Mouse (Mus musculus) heart, postnatal 14 days (tissue): ENCODE results near the gene Nes. TPM values are rescaled to one million over a fixed set of nuclear protein-coding genes. Genes with fewer than 3 reads are reported as not detected.
A peak's percentile ranks its signal among the peaks of the same experiment; 100 is the strongest.

Experiments
- DNase-seq, 2 experiments: peaks; one replicate each; pipeline ENCODE4 v3.0.0; 2021 to 2022
- intact Hi-C: fragments of 180-260 bp; cut with DNase I; formaldehyde crosslinking; loops from one replicate; pipeline ENCODE4 v1.15.1; 2025
- total RNA-seq, 2 experiments: library from RNA; stranded (reverse); gene quantifications; 2 replicates each; pipeline ENCODE4 v1.2.3; 2021

Gene Nes
- total RNA-seq, 2 experiments from 2014 or later, result 32.5 to 39.0 TPM

DNA sequence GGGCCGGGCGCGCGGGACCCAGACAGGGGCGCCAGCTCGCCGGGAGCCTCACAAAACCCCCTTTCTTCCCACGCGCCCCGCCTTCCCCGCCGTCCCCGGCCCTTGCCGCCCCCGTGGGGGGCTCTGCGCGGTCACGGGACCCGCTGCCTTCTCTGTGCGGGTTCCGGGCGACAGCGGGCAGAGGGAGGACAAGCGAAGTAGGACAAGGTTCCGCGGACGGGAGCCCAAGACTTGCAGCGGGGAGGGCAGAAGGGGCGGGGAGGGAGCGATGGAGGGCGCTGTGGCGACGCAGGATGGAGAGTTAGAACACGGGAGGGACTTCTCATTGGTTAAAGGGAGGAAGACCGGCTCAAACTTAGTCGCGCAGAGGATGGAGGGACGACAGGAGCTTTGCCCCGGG is 29.3 kb downstream of the Nes start, which contains the start of gene Bcan:
TSS of gene Bcan (minus strand) at position 50 of the 400 bp plus-strand sequence.
- intact Hi-C loops, result loop anchor here (10.0 kb wide), 1 partner anchor 195 kb away; no protein-coding TSS in a partner anchor
- no peak for DNase-seq

DNA sequence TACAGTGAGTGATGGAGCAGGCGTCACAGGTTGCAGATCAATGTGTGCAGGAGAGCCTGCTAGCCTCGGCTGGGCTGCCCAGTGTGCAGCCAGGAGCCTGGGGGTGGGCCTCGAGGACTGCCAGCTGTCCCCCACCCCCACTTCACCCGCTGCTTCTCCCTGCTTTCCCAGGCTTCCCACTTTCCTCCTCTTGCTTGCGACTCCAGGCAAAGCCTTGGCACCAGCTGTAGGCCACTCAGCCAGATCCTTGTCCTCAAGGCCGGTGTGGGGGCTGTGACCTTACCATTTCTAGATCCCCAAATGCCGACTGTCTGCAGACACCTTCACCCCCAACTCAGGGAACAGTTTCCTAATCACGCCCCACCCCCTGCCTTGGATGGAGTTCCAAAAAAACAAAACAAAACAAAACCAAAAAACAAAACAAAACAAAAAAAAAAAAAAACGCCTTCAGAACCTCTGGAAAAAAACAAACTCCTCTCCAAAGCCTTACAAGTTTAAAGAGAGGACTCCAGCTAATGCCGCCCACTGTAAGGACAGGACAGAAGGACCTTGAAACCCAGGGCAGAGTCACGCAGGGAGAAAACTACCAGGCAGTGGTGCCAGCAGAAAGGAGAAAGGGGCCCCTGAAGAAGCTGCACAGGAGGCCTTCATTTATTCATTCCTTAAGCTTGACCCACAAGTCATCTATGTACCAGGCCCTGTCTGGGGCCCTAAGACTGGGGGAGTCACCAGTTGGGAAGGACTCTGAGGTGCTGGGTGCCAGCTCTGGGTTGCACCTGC is 30.1 kb downstream of the Nes start:
- intact Hi-C loops, result loop anchor here (10.0 kb wide), 1 partner anchor 194 kb away; no protein-coding TSS in a partner anchor
- no peak for DNase-seq

DNA sequence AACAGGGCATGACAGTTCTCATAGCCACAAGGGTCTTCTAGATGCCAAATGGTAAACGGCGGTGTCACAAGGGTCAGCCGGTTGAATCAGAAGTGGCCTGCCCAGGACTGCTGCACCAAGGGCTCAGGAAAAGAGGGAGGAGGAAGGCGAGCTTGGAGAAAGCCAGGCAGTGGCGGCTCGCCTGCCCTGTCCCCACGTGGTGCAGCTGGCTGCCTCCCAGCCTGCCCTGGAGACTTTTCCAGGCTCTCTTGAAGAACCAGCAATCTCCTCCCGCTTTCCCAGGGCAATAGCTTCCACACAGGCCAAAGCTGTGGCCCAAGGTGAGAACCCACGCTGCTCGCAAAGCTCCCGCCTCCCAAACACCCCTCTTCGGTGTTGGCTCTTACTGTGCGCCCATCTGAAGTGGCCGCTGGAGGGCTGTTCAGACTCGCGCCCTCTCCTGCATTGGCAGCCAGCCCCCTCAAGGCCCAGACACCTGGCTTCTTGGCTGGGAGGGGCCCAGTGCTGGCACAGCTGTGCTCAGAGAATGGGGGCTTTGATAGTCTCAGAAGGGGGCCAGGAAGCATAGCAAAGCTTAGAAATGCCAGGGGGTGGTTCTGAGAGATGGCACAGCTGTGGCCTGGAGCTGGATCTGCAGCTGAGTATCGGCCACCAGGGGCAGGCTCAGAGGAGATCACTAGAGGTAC is 31.6 kb downstream of the Nes start:
- DNase-seq, result peak in 1 of 2 experiments; percentile 40
- intact Hi-C loops, result loop anchor here (10.0 kb wide), 1 partner anchor 192 kb away; no protein-coding TSS in a partner anchor

DNA sequence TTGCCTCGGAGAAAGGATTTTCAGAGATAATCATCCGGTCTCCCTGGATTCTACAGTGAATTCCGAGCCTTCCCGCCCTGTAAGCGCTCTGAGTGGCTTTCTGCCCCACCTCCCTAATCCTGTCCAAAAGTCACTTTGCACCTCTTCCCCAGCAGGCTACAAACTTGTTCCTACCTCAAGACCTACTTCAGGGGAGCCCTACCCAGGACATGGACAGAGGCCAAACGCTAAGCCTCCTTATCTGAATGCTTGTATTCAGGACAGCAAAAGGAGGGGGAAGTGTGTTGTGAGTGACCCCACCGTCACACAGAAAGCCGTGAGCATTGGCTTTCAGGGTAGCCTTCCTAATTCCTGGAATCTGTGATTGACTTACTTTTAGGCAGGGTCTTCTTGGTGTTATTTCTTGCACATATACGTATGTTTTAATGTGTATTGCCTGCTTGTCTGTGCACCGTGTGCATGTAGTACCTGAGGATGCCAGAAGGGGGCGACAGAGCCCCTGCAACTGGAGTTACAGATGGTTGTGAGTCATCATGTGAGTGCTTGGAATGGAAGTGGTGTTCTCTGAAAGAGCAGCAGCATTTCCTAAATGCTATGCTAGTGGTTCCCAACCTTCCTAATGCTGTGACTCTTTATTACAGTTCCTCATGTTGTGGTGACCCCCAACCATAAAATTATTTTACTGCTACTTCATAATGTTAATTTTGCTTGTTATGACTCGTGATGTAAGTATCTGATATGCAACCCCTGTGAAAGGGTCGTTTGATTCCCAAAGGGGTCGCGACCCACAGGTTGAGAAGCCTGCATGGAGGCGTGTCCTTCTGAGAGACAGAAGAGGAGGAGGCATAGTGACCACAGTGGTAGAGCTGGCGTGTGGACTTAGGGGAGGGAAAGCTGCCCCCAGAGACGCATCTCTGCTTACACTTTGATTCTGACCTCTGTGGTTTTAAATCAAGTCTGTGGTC is 35.2 kb downstream of the Nes start:
- DNase-seq, result no peak
- intact Hi-C loops, result loop anchor here (10.0 kb wide), 1 partner anchor 189 kb away; no protein-coding TSS in a partner anchor

DNA sequence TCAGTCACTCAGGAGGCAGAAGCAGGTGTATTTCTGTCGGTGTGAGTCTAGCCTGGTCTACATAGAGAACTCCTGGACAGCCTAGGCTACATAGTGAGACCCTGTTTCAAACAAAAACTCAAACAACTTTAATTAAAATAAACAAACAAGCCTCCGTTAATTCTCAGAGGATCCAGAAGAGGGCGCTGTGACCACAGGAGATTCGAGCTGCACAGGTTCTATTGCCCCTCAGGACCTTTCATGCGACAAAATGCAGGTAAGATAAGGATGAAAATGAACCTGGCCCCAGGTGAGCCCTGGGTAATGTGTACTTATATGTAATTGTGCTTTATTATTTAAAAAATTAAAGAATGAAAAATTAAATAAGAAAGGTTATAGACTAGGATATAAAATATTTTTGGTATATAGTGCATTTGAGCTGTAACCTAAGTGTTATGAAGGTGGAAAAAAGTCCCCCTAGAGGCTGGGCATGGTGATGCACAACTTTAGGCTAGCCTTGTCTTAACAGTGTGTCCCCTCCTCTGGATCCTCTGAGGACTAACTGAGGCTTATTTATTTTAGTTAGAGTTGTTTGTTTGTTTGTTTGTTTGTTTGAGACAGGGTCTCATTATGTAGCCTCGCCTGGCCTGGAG is 39.9 kb downstream of the Nes start:
- intact Hi-C loops, result loop anchor here (1.0 kb wide), 1 partner anchor 61 kb away; no protein-coding TSS in a partner anchor
- DNase-seq, result peak in 1 of 2 experiments; percentile 34

DNA sequence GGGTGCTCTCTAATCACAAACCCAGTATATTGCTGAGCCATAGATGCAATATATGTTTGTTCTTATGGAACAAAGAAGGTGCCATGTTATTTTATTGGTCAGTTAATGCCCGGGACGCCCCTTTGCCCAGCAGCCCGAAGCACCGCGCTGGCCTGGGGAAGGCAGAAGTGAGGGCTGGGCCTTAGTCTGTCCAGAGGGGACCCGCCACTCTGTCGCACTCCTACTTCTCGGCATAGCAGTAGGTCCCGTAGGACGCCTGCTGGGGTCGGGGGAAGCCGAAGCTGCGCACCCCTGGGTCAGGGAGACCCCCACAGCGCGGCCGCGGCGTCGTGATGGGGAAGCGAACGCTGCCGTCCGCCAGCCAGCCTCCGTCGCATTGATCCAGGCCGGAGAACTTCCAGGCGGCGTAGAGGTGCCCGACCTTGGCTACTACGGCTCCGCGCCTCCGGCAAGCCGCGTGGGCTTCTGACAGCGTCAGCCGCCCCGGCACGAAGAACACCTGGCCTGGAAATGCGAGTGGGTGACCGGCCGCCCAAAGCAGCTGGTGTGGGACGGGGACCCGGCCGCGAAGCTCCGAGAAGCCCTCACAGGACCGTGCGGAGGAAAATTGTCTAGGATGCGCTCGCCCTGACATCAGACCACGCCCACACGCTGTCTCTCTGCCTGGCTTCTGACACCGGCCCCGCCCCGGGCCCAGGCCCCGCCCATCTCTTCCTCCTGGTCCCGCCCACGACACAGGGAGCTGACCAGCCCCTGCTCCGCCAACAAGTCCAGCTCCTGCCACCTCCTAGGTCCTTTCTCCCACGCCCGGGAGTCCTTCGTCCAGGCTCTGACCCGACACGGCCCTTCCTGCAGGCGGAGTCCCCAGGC is 51.7 kb downstream of the Nes start:
- peak; percentile 87 to 88 for DNase-seq
- intact Hi-C loops, result no loop called here

DNA sequence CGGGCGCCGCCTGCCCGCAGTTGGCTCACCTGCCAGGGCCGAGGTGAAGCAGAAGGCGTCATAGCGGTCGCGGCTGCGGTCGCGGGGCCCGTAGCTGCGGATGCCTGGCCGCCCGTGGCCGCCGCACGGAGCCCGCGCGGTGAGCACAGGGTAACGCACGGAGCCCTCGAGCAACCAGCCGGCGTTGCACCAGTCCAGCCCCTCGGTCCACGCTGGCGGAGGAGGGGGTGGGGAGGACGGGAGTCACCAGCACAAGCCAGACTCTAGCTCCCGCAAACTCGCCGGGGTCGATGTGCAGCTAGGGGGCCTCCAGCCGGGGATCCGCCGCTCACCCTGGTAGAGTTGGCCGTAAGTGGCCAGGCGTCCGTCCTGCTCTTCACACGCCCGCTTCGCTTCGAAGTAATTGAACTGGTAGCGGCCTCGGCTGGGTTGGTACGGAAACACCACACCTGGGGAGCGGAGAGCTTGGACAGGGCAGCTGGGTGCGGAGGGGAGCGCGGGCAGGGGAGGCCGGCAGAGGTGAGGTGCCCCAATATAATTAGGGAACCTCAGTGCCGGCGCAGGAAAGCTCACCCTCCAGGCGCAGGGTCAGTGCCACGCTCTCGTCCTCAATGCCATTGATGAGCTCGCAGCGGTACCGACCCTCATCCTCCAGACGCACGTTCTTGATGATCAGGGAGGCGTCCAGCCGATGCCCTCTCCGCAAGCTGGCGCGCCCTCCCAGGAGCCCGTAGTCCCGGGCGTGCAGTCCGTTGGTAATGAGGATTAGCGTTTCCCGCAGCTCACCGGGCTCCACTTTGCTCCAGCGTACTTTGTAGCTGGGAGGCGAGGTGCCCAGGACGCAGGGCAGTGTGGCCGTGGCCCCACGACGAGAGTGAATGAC is 52.6 kb downstream of the Nes start:
- no peak for DNase-seq
- intact Hi-C loops, result no loop called here

DNA sequence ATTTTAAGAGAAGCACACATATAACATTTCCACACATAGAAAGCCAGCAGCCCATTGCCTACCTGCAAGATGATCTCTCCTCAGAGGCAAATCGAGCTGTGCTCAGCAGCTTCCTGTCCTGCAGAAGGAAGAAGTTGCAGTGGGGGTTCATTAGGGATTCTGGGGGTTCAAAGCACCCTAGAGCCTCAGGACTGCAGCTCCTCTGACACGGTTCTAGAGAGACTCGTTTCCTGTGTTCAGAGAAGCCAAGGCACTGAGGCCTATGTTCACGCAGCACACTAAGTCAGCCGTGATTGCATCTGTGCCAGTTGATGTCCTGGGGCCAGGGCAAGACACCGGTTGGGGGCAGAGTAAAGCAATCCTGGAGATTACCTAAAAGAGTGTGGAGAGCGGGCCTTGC is 55.9 kb downstream of the Nes start:
- intact Hi-C loops, result loop anchor here (5.0 kb wide), 1 partner anchor 45 kb away; no protein-coding TSS in a partner anchor
- no peak for DNase-seq

DNA sequence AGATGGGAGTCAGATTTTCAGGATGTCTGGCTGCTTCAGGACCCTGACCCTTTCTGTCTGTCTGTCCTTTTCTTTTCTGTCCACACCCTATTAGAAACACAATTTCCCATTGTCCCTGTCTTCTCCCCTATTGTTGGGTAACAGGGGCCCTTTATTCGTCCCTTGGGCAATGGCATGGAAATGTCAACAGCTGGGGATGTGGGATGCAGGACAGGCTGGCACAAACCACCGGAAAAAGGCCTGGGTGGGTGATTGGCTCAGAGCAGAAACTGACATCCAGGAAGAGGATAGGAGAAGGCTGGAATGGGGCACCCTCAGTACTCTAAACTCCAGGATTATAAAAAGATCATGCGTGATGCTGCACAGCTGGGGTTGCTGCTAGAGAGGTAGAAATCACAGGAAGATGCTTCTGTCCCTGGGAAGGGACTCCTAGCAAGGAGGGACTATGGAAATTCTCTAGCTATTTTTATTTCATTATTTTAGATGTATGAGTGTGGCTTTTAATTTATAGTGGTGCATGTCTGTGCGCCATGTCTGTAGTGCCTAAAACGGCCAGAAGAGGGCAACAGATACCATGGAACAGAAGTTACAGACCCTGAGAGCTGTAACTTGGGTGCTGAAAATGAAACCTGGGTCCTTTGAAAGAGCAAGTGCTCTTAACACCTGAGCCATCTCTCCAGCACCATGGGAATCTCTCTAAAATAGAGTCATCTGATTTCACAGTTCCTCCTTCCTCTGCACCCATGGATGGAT is 56.7 kb downstream of the Nes start, which contains the start of gene Hapln2:
TSS of gene Hapln2 (minus strand) at position 150 of the 753 bp plus-strand sequence.
- no peak for DNase-seq
- intact Hi-C loops, result loop anchor here (5.0 kb wide), 1 partner anchor 45 kb away; no protein-coding TSS in a partner anchor

Other genes starting within 250 kb of the Nes start
- gene Lrrc71, start 222.5 kb upstream of the Nes start, total RNA-seq, result under 1 TPM; 0.44 to 0.48 TPM
- gene Ntrk1, start 175.9 kb upstream of the Nes start, total RNA-seq, result under 1 TPM; 0.29 to 0.31 TPM
- under 1 TPM; 0.24 TPM for gene Insrr, start 174.1 kb upstream of the Nes start, total RNA-seq
- gene Pear1, start 146.8 kb upstream of the Nes start, total RNA-seq, result 10 to 100 TPM; 25.5 to 32.4 TPM
- gene Sh2d2a, start 124.3 kb upstream of the Nes start, total RNA-seq, result 1 to 10 TPM in 1 of 2 experiments, under 1 TPM in 1; 0.14 to 2.2 TPM
- 10 to 100 TPM; 47.8 to 49.3 TPM for gene Prcc, start 85.5 kb upstream of the Nes start, total RNA-seq
- gene Hdgf, start 64.8 kb upstream of the Nes start, total RNA-seq, result 10 to 100 TPM; 88.2 to 91.9 TPM
- 10 to 100 TPM; 65.8 to 71.0 TPM for gene Mrpl24, start 51.6 kb upstream of the Nes start, total RNA-seq
- 10 to 100 TPM; 15.7 TPM for gene Isg20l2, start 40.8 kb upstream of the Nes start, total RNA-seq
- gene Rrnad1, start 40.4 kb upstream of the Nes start, total RNA-seq, result 1 to 10 TPM; 6.9 to 8.5 TPM
- under 1 TPM; 0.31 to 0.56 TPM for gene Crabp2, start 22.4 kb upstream of the Nes start, total RNA-seq
- gene Bcan, start 29.2 kb downstream of the Nes start, total RNA-seq, result under 1 TPM; 0.15 to 0.29 TPM
- not detected for gene Hapln2, start 56.5 kb downstream of the Nes start, total RNA-seq
- gene Gpatch4, start 72.0 kb downstream of the Nes start, total RNA-seq, result 1 to 10 TPM; 6.6 to 9.0 TPM
- gene Naxe, start 87.4 kb downstream of the Nes start, total RNA-seq, result 10 to 100 TPM; 61.0 to 61.1 TPM
- gene Ttc24, start 107.2 kb downstream of the Nes start, total RNA-seq, result not detected
- 1 to 10 TPM; 3.8 to 7.2 TPM for gene Iqgap3, start 110.9 kb downstream of the Nes start, total RNA-seq
- 100 to 1,000 TPM; 128 to 130 TPM for gene Mef2d, start 171.3 kb downstream of the Nes start, total RNA-seq